Mouse (Mus musculus) forebrain, embryonic 12.5 days (tissue): ENCODE results near the gene Rtca. TPM values are rescaled to one million over a fixed set of nuclear protein-coding genes. Genes with fewer than 3 reads are reported as not detected.
A peak's percentile ranks its signal among the peaks of the same experiment; 100 is the strongest.

Source experiments
- ATAC-seq: fragments of 200-750 bp; cut with Nextera tagmentation; 2 replicates; pipeline ENCODE4 v1.8.0; 2017; ENCODE audit warnings: moderate TSS enrichment; ENCODE audit not compliant: low FRiP score
- H3K27ac ChIP-seq: fragments of 300-500 bp; sonication (generic); 2 replicates; pipeline ENCODE4 v1.5.1; 2016; ENCODE audit warnings: mild to moderate bottlenecking
- H3K27me3 ChIP-seq: fragments of 300-500 bp; sonication (generic); 2 replicates; pipeline ENCODE4 v1.6.1; 2016; ENCODE audit warnings: mild to moderate bottlenecking
- H3K36me3 ChIP-seq: fragments of 300-500 bp; sonication (generic); replicated peaks from 2 replicates; pipeline ENCODE4 v1.6.1; 2016; ENCODE audit warnings: mild to moderate bottlenecking
- H3K4me1 ChIP-seq: fragments of 300-500 bp; sonication (generic); 2 replicates; pipeline ENCODE4 v1.6.1; 2016
- H3K4me2 ChIP-seq: fragments of 300-500 bp; sonication (generic); 2 replicates; pipeline ENCODE4 v1.6.1; 2016; ENCODE audit warnings: mild to moderate bottlenecking, moderate library complexity
- H3K4me3 ChIP-seq: fragments of 300-500 bp; sonication (generic); replicated peaks from 2 replicates; pipeline ENCODE4 v1.5.1; 2016; ENCODE audit warnings: mild to moderate bottlenecking
- H3K9ac ChIP-seq: fragments of 300-500 bp; sonication (generic); 2 replicates; pipeline ENCODE4 v1.6.1; 2016; ENCODE audit warnings: mild to moderate bottlenecking
- H3K9me3 ChIP-seq: fragments of 300-500 bp; sonication (generic); 2 replicates; pipeline ENCODE4 v1.6.1; 2016
- WGBS: fragments of 180-500 bp; shearing (Covaris S2); methylation state at CpG from one replicate; pipeline ENCODE4 v1.1.7; 2016; 5-methylcytosine and 5-hydroxymethylcytosine counted together
- polyA plus RNA-seq: library from polyadenylated mRNA; unstranded; fragments of >200 nt; fragmentation: Nextera tagmentation; extraction: Ambion mirVana; gene quantifications from 2 replicates; pipeline ENCODE4 v1.2.1, GENCODE M21; 2016

Rtca gene
- polyA plus RNA-seq, 1 experiment from 2014 or later, result 108 TPM

GRCm38 (mm10) chr3:116512151-116512903 lies 4.3 kb upstream of the Rtca start:
- peak overlapping the region; percentile 70 for H3K4me2 ChIP-seq
- no peaks in the 10 kb centered on the region for H3K36me3 ChIP-seq
- WGBS, result 41% methylated on average over 12 of the region's 12 CpGs
- no peak overlapping the region for H3K27ac ChIP-seq
- H3K4me1 ChIP-seq, result peaks cover 13% of the 10 kb centered on the region
- H3K9ac ChIP-seq, result no peak overlapping the region
- 0 out of 2 replicates have a peak, but pooled peaks cover 3% of the 10 kb centered on the region for H3K27me3 ChIP-seq
- ATAC-seq, result peak; percentile 31
- H3K4me3 ChIP-seq, result peak overlapping the region; percentile 70
- H3K9me3 ChIP-seq, result no peaks in the 10 kb centered on the region

- H3K9ac ChIP-seq, result no peak overlapping the region
- WGBS, result 91% methylated on average over 1 of the region's 1 CpGs
- H3K4me2 ChIP-seq, result no peak overlapping the region
- no peaks in the 10 kb centered on the region for H3K4me1 ChIP-seq
- no peaks in the 10 kb centered on the region for H3K27me3 ChIP-seq
- H3K36me3 ChIP-seq, result peaks cover 92% of the 10 kb centered on the region
- ATAC-seq, result no peak
- H3K4me3 ChIP-seq, result no peak overlapping the region
- H3K27ac ChIP-seq, result no peak overlapping the region
- H3K9me3 ChIP-seq, result no peaks in the 10 kb centered on the region
These were observed 12.3 kb downstream of the Rtca start for GRCm38 (mm10) chr3:116495671-116496070.

DNA sequence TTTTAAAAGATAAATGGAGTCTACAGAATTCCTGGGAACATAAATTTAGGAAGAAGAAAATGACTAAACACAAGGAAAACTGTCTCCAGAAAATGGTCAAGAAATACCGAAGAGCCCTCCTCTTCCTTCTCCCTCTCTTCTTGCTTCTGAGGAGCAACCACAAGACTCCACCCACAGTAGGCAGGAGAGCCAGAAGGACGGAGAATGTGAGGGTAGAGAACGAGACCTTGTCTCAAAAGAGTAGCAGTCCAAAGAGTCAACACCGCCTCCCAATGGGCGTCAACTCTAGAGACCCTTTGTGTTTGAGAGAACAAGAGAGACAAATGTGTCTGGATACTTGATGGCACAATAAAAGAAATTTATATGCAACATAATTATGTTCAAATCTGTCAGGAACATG lies 14.3 kb downstream of the Rtca start:
- H3K9me3 ChIP-seq, result no peaks in the 10 kb centered on the region
- H3K36me3 ChIP-seq, result peaks cover 92% of the 10 kb centered on the region
- ATAC-seq, result no peak
- no peak overlapping the region for H3K27ac ChIP-seq
- 60% methylated on average over 5 of the region's 5 CpGs for WGBS
- H3K4me2 ChIP-seq, result no peak overlapping the region
- no peaks in the 10 kb centered on the region for H3K4me1 ChIP-seq
- H3K27me3 ChIP-seq, result no peaks in the 10 kb centered on the region
- no peak overlapping the region for H3K4me3 ChIP-seq
- no peak overlapping the region for H3K9ac ChIP-seq

- no peak for ATAC-seq
- no peak overlapping the region for H3K9ac ChIP-seq
- H3K4me3 ChIP-seq, result no peak overlapping the region
- H3K4me1 ChIP-seq, result no peaks in the 10 kb centered on the region
- no peaks in the 10 kb centered on the region for H3K9me3 ChIP-seq
- no peak overlapping the region for H3K27ac ChIP-seq
- H3K27me3 ChIP-seq, result no peaks in the 10 kb centered on the region
- 98% methylated on average over 1 of the region's 1 CpGs for WGBS
- peaks cover 90% of the 10 kb centered on the region for H3K36me3 ChIP-seq
- H3K4me2 ChIP-seq, result no peak overlapping the region
These were observed 16.0 kb downstream of the Rtca start for GRCm38 (mm10) chr3:116491923-116492454.

- WGBS, result 92% methylated on average over 5 of the region's 5 CpGs
- H3K4me3 ChIP-seq, result no peak overlapping the region
- H3K4me2 ChIP-seq, result no peak overlapping the region
- H3K36me3 ChIP-seq, result peaks cover 84% of the 10 kb centered on the region
- H3K27ac ChIP-seq, result no peak overlapping the region
- H3K27me3 ChIP-seq, result no peaks in the 10 kb centered on the region
- no peaks in the 10 kb centered on the region for H3K4me1 ChIP-seq
- no peak overlapping the region for H3K9ac ChIP-seq
- ATAC-seq, result no peak
- H3K9me3 ChIP-seq, result no peaks in the 10 kb centered on the region
These were observed 17.1 kb downstream of the Rtca start for GRCm38 (mm10) chr3:116490920-116491319.

DNA sequence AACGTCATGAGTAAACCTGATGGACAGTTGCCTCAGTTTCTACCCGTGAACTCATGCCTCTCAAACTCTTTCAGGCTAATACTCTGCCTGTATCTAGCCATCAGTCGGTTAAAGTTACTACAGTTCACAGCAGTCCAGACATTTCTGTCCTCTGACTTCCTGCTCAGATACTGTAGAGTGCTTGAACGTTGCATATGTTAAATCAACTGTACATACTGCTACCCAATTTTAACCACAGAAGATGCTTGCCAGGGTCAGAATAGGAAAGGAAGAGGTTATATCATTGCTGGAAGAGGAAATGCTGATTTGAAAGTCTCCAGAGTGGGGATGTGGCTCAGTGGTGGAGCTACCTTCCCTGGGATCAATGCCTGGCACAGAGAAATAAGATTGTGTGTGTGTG lies 24.7 kb downstream of the Rtca start:
- Histone ChIP-seq H3K4me1 (peaks cover 5% of the 10 kb centered on the region; the same call in 1 of the 2 replicates), H3K27ac (no peak overlapping the region), H3K36me3 (peaks cover 16% of the 10 kb centered on the region), H3K9me3 (no peaks in the 10 kb centered on the region), H3K9ac (no peak overlapping the region), H3K4me3 (no peak overlapping the region), H3K4me2 (no peak overlapping the region), H3K27me3 (no peaks in the 10 kb centered on the region)
- 93% methylated on average over 4 of the region's 4 CpGs for WGBS
- ATAC-seq, result no peak

- H3K4me1 ChIP-seq, result peaks cover 5% of the 10 kb centered on the region; the same call in 1 of the 2 replicates
- no peaks in the 10 kb centered on the region for H3K9me3 ChIP-seq
- no peak overlapping the region for H3K9ac ChIP-seq
- 89% methylated on average over 3 of the region's 3 CpGs for WGBS
- H3K4me3 ChIP-seq, result no peak overlapping the region
- no peak overlapping the region for H3K4me2 ChIP-seq
- no peaks in the 10 kb centered on the region for H3K27me3 ChIP-seq
- ATAC-seq, result no peak
- peaks cover 11% of the 10 kb centered on the region for H3K36me3 ChIP-seq
- H3K27ac ChIP-seq, result no peak overlapping the region
These were observed 25.3 kb downstream of the Rtca start for GRCm38 (mm10) chr3:116482724-116483123.

DNA sequence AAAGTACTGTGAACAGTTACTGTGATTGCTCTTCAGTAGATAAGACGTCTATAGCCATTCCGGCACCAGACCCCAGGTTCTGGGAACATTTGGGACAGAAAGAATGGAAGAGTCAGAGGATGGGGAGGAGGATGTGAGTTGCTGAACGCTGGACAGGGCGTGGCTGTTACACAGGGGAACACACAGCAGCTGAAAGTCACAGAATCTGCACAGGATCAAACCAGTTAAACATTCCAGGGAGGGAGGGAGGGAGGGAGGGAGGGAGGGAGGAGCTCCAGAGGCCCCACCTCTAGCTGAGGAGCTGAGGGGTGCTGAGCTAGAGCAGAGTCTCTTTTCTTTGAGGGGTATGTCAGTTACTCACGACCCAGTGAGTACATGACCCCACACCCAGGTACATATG lies 27.1 kb downstream of the Rtca start:
- no peak overlapping the region for H3K4me3 ChIP-seq
- no peak overlapping the region for H3K27ac ChIP-seq
- H3K4me1 ChIP-seq, result peaks cover 5% of the 10 kb centered on the region; the same call in 1 of the 2 replicates
- no peaks in the 10 kb centered on the region for H3K9me3 ChIP-seq
- H3K36me3 ChIP-seq, result no peaks in the 10 kb centered on the region
- no peaks in the 10 kb centered on the region for H3K27me3 ChIP-seq
- H3K9ac ChIP-seq, result no peak overlapping the region
- no peak for ATAC-seq
- WGBS, result 64% methylated on average over 5 of the region's 5 CpGs
- no peak overlapping the region for H3K4me2 ChIP-seq

GRCm38 (mm10) chr3:116480119-116480518 lies 27.9 kb downstream of the Rtca start:
- ATAC-seq, result 0 out of 2 replicates have a peak, but pooled peaks have one; percentile 21
- Histone ChIP-seq H3K27ac (no peak overlapping the region), H3K4me1 (peaks cover 5% of the 10 kb centered on the region; the same call in 1 of the 2 replicates), H3K4me3 (no peak overlapping the region), H3K4me2 (no peak overlapping the region), H3K9me3 (no peaks in the 10 kb centered on the region), H3K9ac (no peak overlapping the region), H3K36me3 (no peaks in the 10 kb centered on the region), H3K27me3 (0 out of 2 replicates have a peak, but pooled peaks cover 4% of the 10 kb centered on the region)
- 30% methylated on average over 2 of the region's 2 CpGs for WGBS

GRCm38 (mm10) chr3:116477351-116477750 lies 30.7 kb downstream of the Rtca start:
- WGBS, result 88% methylated on average over 7 of the region's 7 CpGs
- no peak overlapping the region for H3K4me3 ChIP-seq
- H3K27me3 ChIP-seq, result 0 out of 2 replicates have a peak, but pooled peaks cover 4% of the 10 kb centered on the region
- no peaks in the 10 kb centered on the region for H3K9me3 ChIP-seq
- H3K27ac ChIP-seq, result no peak overlapping the region
- H3K4me2 ChIP-seq, result no peak overlapping the region
- H3K4me1 ChIP-seq, result peaks cover 5% of the 10 kb centered on the region; the same call in 1 of the 2 replicates
- no peaks in the 10 kb centered on the region for H3K36me3 ChIP-seq
- H3K9ac ChIP-seq, result no peak overlapping the region
- ATAC-seq, result no peak

GRCm38 (mm10) chr3:116476686-116477298 lies 31.2 kb downstream of the Rtca start:
- 0 out of 2 replicates have a peak, but pooled peaks cover 4% of the 10 kb centered on the region for H3K27me3 ChIP-seq
- H3K9me3 ChIP-seq, result no peaks in the 10 kb centered on the region
- no peaks in the 10 kb centered on the region for H3K36me3 ChIP-seq
- 72% methylated on average over 5 of the region's 5 CpGs for WGBS
- no peak for ATAC-seq
- peaks cover 5% of the 10 kb centered on the region; the same call in 1 of the 2 replicates for H3K4me1 ChIP-seq
- H3K4me3 ChIP-seq, result no peak overlapping the region
- no peak overlapping the region for H3K27ac ChIP-seq
- no peak overlapping the region for H3K9ac ChIP-seq
- H3K4me2 ChIP-seq, result no peak overlapping the region

GRCm38 (mm10) chr3:116474602-116475001 lies 33.4 kb downstream of the Rtca start:
- H3K27ac ChIP-seq, result no peak overlapping the region
- ATAC-seq, result no peak
- WGBS, result 74% methylated on average over 11 of the region's 11 CpGs
- H3K9me3 ChIP-seq, result no peaks in the 10 kb centered on the region
- H3K4me1 ChIP-seq, result no peaks in the 10 kb centered on the region
- H3K4me3 ChIP-seq, result no peak overlapping the region
- no peak overlapping the region for H3K9ac ChIP-seq
- no peak overlapping the region for H3K4me2 ChIP-seq
- 0 out of 2 replicates have a peak, but pooled peaks cover 6% of the 10 kb centered on the region for H3K27me3 ChIP-seq
- no peaks in the 10 kb centered on the region for H3K36me3 ChIP-seq
